Mouse (Mus musculus) intestine, embryonic 15.5 days (tissue): ENCODE results near the gene L3mbtl2. TPM values are rescaled to one million over a fixed set of nuclear protein-coding genes. Genes with fewer than 3 reads are reported as not detected.

Experiments used
- ATAC-seq: fragments of 200-750 bp; cut with Nextera tagmentation; 2 replicates; pipeline ENCODE4 v1.8.0; 2017; ENCODE audit warnings: moderate TSS enrichment, moderate library complexity
- H3K27ac ChIP-seq: fragments of 300-500 bp; sonication (generic); 2 replicates; pipeline ENCODE4 v1.5.1; 2015; ENCODE audit warnings: mild to moderate bottlenecking, inconsistent platforms
- H3K27me3 ChIP-seq: fragments of 300-500 bp; sonication (generic); replicated peaks from 2 replicates; pipeline ENCODE4 v1.6.1; 2015; ENCODE audit warnings: inconsistent platforms
- H3K36me3 ChIP-seq: fragments of 300-500 bp; sonication (generic); 2 replicates; pipeline ENCODE4 v1.6.1; 2015; ENCODE audit warnings: inconsistent platforms
- H3K4me1 ChIP-seq: fragments of 300-500 bp; sonication (generic); replicated peaks from 2 replicates; pipeline ENCODE4 v1.6.1; 2015; ENCODE audit warnings: inconsistent platforms
- H3K4me2 ChIP-seq: fragments of 300-500 bp; sonication (generic); replicated peaks from 2 replicates; pipeline ENCODE4 v1.6.1; 2015; ENCODE audit warnings: mild to moderate bottlenecking, inconsistent platforms
- H3K4me3 ChIP-seq: fragments of 300-500 bp; sonication (generic); replicated peaks from 2 replicates; pipeline ENCODE4 v1.5.1; 2015; ENCODE audit warnings: inconsistent platforms
- H3K9ac ChIP-seq: fragments of 300-500 bp; sonication (generic); 2 replicates; pipeline ENCODE4 v1.6.1; 2015; ENCODE audit warnings: inconsistent platforms
- H3K9me3 ChIP-seq: fragments of 300-500 bp; sonication (generic); 2 replicates; pipeline ENCODE4 v1.6.1; 2016; ENCODE audit warnings: inconsistent platforms
- WGBS: fragments of 180-500 bp; shearing (Covaris S2); methylation state at CpG from one replicate; pipeline ENCODE4 v1.1.7; 2015; 5-methylcytosine and 5-hydroxymethylcytosine counted together
- polyA plus RNA-seq: library from polyadenylated mRNA; unstranded; fragments of >200 nt; fragmentation: Nextera tagmentation; extraction: Ambion mirVana; gene quantifications from 2 replicates; pipeline ENCODE4 v1.2.1, GENCODE M21; 2015

L3mbtl2 gene
- polyA plus RNA-seq = 21.5 and 22.2 TPM in 2 replicates

DNA sequence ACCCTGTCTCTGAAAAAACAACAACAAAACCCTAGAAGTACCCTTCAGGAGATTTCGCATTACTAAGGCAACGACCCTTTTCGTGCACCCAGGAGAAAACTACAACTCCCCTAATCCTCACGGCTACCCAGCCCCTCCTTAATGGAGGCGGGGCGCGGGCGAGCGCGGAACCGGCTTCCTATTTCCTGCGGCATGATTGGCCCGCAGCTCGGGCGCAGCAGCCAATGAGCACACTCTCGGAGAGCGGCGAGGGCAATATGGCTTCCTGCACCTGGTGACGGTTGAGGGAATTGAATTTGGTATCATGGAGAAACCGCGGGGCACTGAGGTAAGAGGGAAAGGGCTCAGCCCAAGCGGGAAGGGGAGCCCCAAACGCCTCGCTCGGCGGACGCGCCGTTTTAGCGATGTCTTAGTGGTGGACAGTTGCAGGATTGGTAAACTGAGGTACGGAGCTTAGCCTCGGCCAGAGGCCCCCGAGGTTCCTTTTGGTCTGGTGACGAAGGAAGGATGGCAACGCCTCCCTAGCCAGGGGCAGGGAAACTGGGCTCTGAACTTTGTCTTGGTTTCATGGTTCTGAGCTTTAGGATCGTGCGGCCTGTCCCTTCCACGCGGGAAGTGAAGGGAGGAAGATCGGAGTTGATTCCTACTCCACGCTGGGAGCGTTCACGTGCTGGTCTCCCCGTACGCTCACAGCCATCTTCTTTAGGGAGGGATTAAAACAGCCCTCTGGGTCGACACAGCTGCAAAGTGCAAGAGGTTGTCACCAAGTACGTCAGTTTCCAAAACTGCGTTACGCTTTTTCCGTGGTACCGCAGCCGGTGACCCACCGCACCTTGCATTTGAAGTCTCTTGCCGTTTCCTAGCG, at the start of gene L3mbtl2:
L3mbtl2 (plus strand) TSS at position 193 of the 865 bp plus-strand sequence.
- Histone ChIP-seq H3K27ac (peak within 1 kb of the TSS; percentile 59; the same call in 1 of the 2 replicates), H3K4me2 (peak within 1 kb of the TSS; percentile 71), H3K4me3 (peak within 1 kb of the TSS; percentile 81), H3K27me3 (no peaks in the 10 kb centered on the region), H3K36me3 (peaks cover 16% of the 10 kb centered on the region; the same call in 1 of the 2 replicates), H3K4me1 (no peaks in the 10 kb centered on the region), H3K9ac (peak within 1 kb of the TSS; percentile 68), H3K9me3 (no peaks in the 10 kb centered on the region)
- whole genome bisulfite sequencing = under 1% methylated on average over 55 of the region's 55 CpGs
- ATAC-seq = peak; percentile 99

- no peak for ATAC-seq
- Histone ChIP-seq H3K4me2 (no peak overlapping the region), H3K27me3 (no peaks in the 10 kb centered on the region), H3K9me3 (no peaks in the 10 kb centered on the region), H3K4me3 (no peak overlapping the region), H3K4me1 (no peaks in the 10 kb centered on the region), H3K27ac (no peak overlapping the region), H3K36me3 (peaks cover 38% of the 10 kb centered on the region), H3K9ac (no peak overlapping the region)
- WGBS = 92% methylated on average over 8 of the region's 8 CpGs
Measured at GRCm38 (mm10) chr15:81649516-81650455, 13.9 kb upstream of the L3mbtl2 start.

DNA sequence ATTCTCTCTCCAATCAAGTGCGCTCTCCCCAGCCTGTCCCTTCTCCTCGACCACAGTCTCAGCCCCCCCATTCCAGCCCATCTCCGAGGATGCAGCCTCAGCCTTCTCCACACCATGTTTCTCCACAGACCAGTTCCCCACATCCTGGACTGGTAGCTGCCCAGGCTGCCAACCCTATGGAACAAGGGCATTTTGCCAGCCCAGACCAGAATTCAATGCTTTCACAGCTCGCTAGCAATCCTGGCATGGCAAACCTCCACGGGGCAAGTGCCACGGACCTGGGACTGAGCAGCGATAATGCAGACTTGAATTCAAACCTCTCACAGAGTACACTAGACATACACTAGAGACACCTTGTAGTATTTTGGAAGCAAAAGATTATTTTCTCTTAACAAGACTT, 13.1 kb upstream of the L3mbtl2 start:
- Histone ChIP-seq H3K4me2 (no peak overlapping the region), H3K9me3 (no peaks in the 10 kb centered on the region), H3K27ac (no peak overlapping the region), H3K36me3 (peaks cover 30% of the 10 kb centered on the region), H3K4me3 (no peak overlapping the region), H3K27me3 (no peaks in the 10 kb centered on the region), H3K9ac (no peak overlapping the region), H3K4me1 (no peaks in the 10 kb centered on the region)
- WGBS = 94% methylated on average over 7 of the region's 7 CpGs
- no peak for ATAC-seq

- no peak overlapping the region for H3K27ac ChIP-seq
- WGBS = 77% methylated on average over 2 of the region's 2 CpGs
Measured at GRCm38 (mm10) chr15:81661701-81662100, 2.0 kb upstream of the L3mbtl2 start.

DNA sequence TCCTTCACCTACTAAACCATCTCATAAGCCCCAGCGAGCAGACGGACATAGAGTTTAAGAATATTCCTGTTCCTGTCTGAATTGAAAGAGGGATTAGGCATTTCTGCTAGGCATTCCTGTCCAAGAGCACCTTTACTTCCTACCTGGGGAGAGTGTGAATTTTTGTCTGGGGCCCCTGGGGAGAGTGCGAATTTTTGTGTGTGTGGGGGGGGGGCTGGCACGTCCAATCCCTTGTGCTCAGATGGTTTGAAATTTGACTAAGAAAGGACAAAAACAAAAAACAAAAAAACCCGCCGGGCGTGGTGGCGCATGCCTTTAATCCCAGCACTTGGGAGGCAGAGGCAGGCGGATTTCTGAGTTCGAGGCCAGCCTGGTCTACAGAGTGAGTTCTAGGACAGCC, 408 bp upstream of the L3mbtl2 start:
- 70% methylated on average over 10 of the region's 10 CpGs for WGBS
- H3K36me3 ChIP-seq = peaks cover 10% of the 10 kb centered on the region; the same call in 1 of the 2 replicates

More at GRCm38 (mm10) chr15:81661701-81662100, 2.0 kb upstream of the L3mbtl2 start:
- no peak for ATAC-seq
- H3K4me3 ChIP-seq = no peak overlapping the region
- no peaks in the 10 kb centered on the region for H3K9me3 ChIP-seq
- H3K36me3 ChIP-seq = no peaks in the 10 kb centered on the region
- no peak overlapping the region for H3K9ac ChIP-seq
- H3K4me1 ChIP-seq = no peaks in the 10 kb centered on the region
- no peak overlapping the region for H3K4me2 ChIP-seq
- no peaks in the 10 kb centered on the region for H3K27me3 ChIP-seq

GRCm38 (mm10) chr15:81666957-81667356, 3.3 kb downstream of the L3mbtl2 start:
- Histone ChIP-seq H3K4me3 (no peak overlapping the region), H3K9ac (no peak overlapping the region), H3K9me3 (no peaks in the 10 kb centered on the region), H3K27me3 (no peaks in the 10 kb centered on the region), H3K27ac (no peak overlapping the region), H3K4me1 (no peaks in the 10 kb centered on the region), H3K36me3 (peaks cover 26% of the 10 kb centered on the region), H3K4me2 (no peak overlapping the region)
- 88% methylated on average over 10 of the region's 10 CpGs for WGBS
- no peak for ATAC-seq

More for the DNA sequence above, 408 bp upstream of the L3mbtl2 start:
- Histone ChIP-seq H3K4me2 (peak overlapping the region; percentile 71), H3K9ac (no peak overlapping the region), H3K4me1 (no peaks in the 10 kb centered on the region), H3K27me3 (no peaks in the 10 kb centered on the region), H3K27ac (no peak overlapping the region), H3K4me3 (peak overlapping the region; percentile 81), H3K9me3 (no peaks in the 10 kb centered on the region)
- peak; percentile 5; the same call in 1 of the 2 replicates for ATAC-seq

GRCm38 (mm10) chr15:81670231-81670640, 6.5 kb downstream of the L3mbtl2 start:
- no peaks in the 10 kb centered on the region for H3K4me1 ChIP-seq
- H3K4me2 ChIP-seq = no peak overlapping the region
- H3K36me3 ChIP-seq = peaks cover 29% of the 10 kb centered on the region
- H3K4me3 ChIP-seq = no peak overlapping the region
- peak; percentile 53; the same call in 1 of the 2 replicates for ATAC-seq
- H3K9ac ChIP-seq = no peak overlapping the region
- no peaks in the 10 kb centered on the region for H3K27me3 ChIP-seq
- H3K9me3 ChIP-seq = no peaks in the 10 kb centered on the region
- no peak overlapping the region for H3K27ac ChIP-seq
- WGBS = 78% methylated on average over 4 of the region's 4 CpGs

- Histone ChIP-seq H3K27ac (no peak overlapping the region), H3K4me2 (no peak overlapping the region), H3K4me1 (no peaks in the 10 kb centered on the region), H3K9me3 (no peaks in the 10 kb centered on the region), H3K36me3 (peaks cover 11% of the 10 kb centered on the region), H3K27me3 (no peaks in the 10 kb centered on the region), H3K9ac (no peak overlapping the region), H3K4me3 (no peak overlapping the region)
- no peak for ATAC-seq
- 69% methylated on average over 3 of the region's 3 CpGs for WGBS
Measured at GRCm38 (mm10) chr15:81676637-81677036, 12.9 kb downstream of the L3mbtl2 start.

DNA sequence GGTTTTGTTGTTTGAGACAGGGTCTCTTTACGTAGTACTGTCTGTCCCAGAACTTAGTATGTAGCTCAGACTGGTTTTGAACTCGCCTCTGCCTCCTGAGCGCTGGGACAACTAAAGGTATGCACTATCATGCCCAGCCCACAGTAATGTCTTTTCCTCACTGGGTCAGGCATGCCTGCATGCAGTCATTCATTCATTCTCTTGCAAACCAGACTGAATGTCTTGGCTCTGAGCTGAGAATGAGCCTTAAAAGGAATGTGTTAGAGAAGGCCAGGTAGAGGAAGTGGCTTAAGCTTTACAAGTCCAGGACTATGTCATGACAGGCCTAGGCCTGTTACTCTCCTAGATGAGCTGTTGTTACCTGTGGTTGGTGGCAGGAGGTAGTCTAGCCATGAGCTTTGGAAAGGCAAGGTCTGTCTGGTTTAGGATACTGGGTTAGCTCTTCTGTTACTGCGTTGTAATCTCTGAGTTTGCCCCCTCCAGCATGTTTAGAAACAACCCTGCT, 16.7 kb downstream of the L3mbtl2 start:
- Histone ChIP-seq H3K4me3 (no peak overlapping the region), H3K4me1 (no peaks in the 10 kb centered on the region), H3K36me3 (peaks cover 16% of the 10 kb centered on the region), H3K27me3 (no peaks in the 10 kb centered on the region), H3K27ac (no peak overlapping the region), H3K9ac (no peak overlapping the region), H3K4me2 (no peak overlapping the region), H3K9me3 (no peaks in the 10 kb centered on the region)
- 95% methylated on average over 4 of the region's 4 CpGs for WGBS
- ATAC-seq = no peak

GRCm38 (mm10) chr15:81693366-81693966, 29.8 kb downstream of the L3mbtl2 start:
- Histone ChIP-seq H3K9ac (peak overlapping the region; percentile 58), H3K27me3 (peaks cover 38% of the 10 kb centered on the region), H3K4me1 (peaks cover 14% of the 10 kb centered on the region), H3K4me2 (peak overlapping the region; percentile 99), H3K27ac (no peak overlapping the region), H3K4me3 (peak overlapping the region; percentile 59), H3K9me3 (no peaks in the 10 kb centered on the region), H3K36me3 (0 out of 2 replicates have a peak, but pooled peaks cover 4% of the 10 kb centered on the region)
- 2% methylated on average over 41 of the region's 41 CpGs for WGBS
- peak; percentile 55 for ATAC-seq

GRCm38 (mm10) chr15:81693967-81694881, 30.5 kb downstream of the L3mbtl2 start:
- Histone ChIP-seq H3K27ac (no peak overlapping the region), H3K4me2 (peak overlapping the region; percentile 99), H3K27me3 (peaks cover 38% of the 10 kb centered on the region), H3K4me1 (peaks cover 14% of the 10 kb centered on the region), H3K36me3 (no peaks in the 10 kb centered on the region), H3K4me3 (peak overlapping the region; percentile 59), H3K9me3 (no peaks in the 10 kb centered on the region), H3K9ac (peak overlapping the region; percentile 58)
- ATAC-seq = peak; percentile 85
- WGBS = under 1% methylated on average over 93 of the region's 107 CpGs
